11 mouse cellular contexts compared by ENCODE assay signal in genomic region chr4:154542568-154542967, GRCm38 (mm10).
DNase-seq lines count a peak whose midpoint lies in the region; ATAC-seq and TF ChIP-seq lines count a peak whose summit lies in the region.
"Had no signal": no experiment of that assay in that cellular context is flagged by ENCODE, and none has a peak within 500 bp of the region (broad histone marks: within the 10 kb centered on the region; RNA-seq: fewer than 3 reads in every experiment).

No protein-coding gene starts in this region.

- 33% methylated on average over 5 of the region's 5 CpGs for WGBS in lung, postnatal 0 days

- H3K4me1 ChIP-seq in lung, postnatal 0 days (ENCODE audit: insufficient read depth, low read depth, low read length) = peaks cover 8% of the 10 kb centered on the region; the same call in 1 of the 2 replicates

- intact Hi-C loops in gastrocnemius, adult 2 months (cut with DNase I) = no loop called here
- intact Hi-C loops in heart, postnatal 10 days (cut with DNase I) = loop anchor here (5.0 kb wide), 1 partner anchor 90 kb away; no protein-coding TSS in a partner anchor

- H3K9ac ChIP-seq in lung, postnatal 0 days (replicated peaks; ENCODE audit: low read depth) = no peak overlapping the region; the same call in 1 of the 2 replicates

- H3K36me3 ChIP-seq in lung, postnatal 0 days (ENCODE audit: insufficient read depth, low read length) = no peaks in the 10 kb centered on the region

- no peak for TF ChIP-seq CTCF in gastrocnemius, adult 2 months (IDR thresholded peaks at IDR 0.05)
- no peak for TF ChIP-seq CTCF in lung, postnatal 0 days (IDR thresholded peaks at IDR 0.05)

- no peak overlapping the region for H3K4me2 ChIP-seq in lung, postnatal 0 days (replicated peaks; ENCODE audit: low read depth, low read length)

- no peak for TF ChIP-seq EP300 in lung, postnatal 0 days (IDR thresholded peaks at IDR 0.05)

- H3K27me3 ChIP-seq in lung, postnatal 0 days (replicated peaks; ENCODE audit: insufficient read depth, low read length) = 0 out of 2 replicates have a peak, but pooled peaks cover 4% of the 10 kb centered on the region

- peak overlapping the region; percentile 57 for H3K4me3 ChIP-seq in gastrocnemius, adult 2 months
- no peak overlapping the region for H3K4me3 ChIP-seq in lung, postnatal 0 days (ENCODE audit: low read depth, low read length)

- peak overlapping the region; percentile 68 for H3K27ac ChIP-seq in gastrocnemius, adult 2 months
- 0 out of 2 replicates have a peak overlapping the region, but pooled peaks have one; percentile 14 for H3K27ac ChIP-seq in lung, postnatal 0 days (ENCODE audit: low read length)

- DNase-seq in gastrocnemius, adult 2 months = peak; percentile 29
- DNase-seq in gastrocnemius, adult 8-10 months (ENCODE audit: low spot score in 2 of 2) = no peak
- DNase-seq in lung, postnatal 0 days (ENCODE audit: low spot score) = no peak
- no peak for DNase-seq in lung, postnatal 36 days
- peak; percentile 45 to 46 for DNase-seq in heart, postnatal 10 days
- no peak for DNase-seq in right cerebral cortex, postnatal 25 days
- DNase-seq in frontal cortex, postnatal 10 days (ENCODE audit: low spot score in 2 of 2) = no peak
- DNase-seq: adrenal gland, postnatal 14 days; B cell, adult 2 months; cerebellum, adult 9-11 months had no signal

- no peak for ATAC-seq in lung, postnatal 0 days
- ATAC-seq in megakaryocyte-erythroid progenitor cell, adult 5-6 weeks (replicated peaks; ENCODE audit: low FRiP score, low TSS enrichment, poor library complexity, severe bottlenecking) = peak; percentile 71

- H3K9me3 ChIP-seq in lung, postnatal 0 days (ENCODE audit: low read length) = no peaks in the 10 kb centered on the region

Comparison
In these comparisons a context has a peak if more than half of its experiments do, and no peak if none do; other contexts are left out.
1. DNase-seq: peak in gastrocnemius, adult 2 months (single experiment) and heart, postnatal 10 days (2 of 2); none in gastrocnemius, adult 8-10 months (0 of 2), lung, postnatal 0 days (single experiment), lung, postnatal 36 days (single experiment), right cerebral cortex, postnatal 25 days (single experiment) and frontal cortex, postnatal 10 days (0 of 2).